Mouse (Mus musculus) MEL (cell line): ENCODE measurements around the gene Polr1a. TPM values are rescaled to one million over a fixed set of nuclear protein-coding genes. Genes with fewer than 3 reads are reported as not detected.

Experiments
- DNase-seq: peaks from one replicate; pipeline ENCODE4 v3.0.0; 2011; ENCODE audit warnings: low read depth, low spot score
- H3K27ac ChIP-seq: 2 replicates; pipeline ENCODE4 v1.5.1; 2012; ENCODE audit warnings: low read depth, mild to moderate bottlenecking, control low read depth, low read length, moderate library complexity; ENCODE audit not compliant: control insufficient read depth
- H3K27me3 ChIP-seq, 2 experiments: fragments of 150-350 bp in 1 of 2; sonication (generic) in 1 of 2; 2 replicates each; pipeline ENCODE4 v1.6.1; 2012; ENCODE audit warnings: low read length in 2 of 2, mild to moderate bottlenecking in 2 of 2, improper control_type of control experiment in 1 of 2, moderate library complexity in 1 of 2; ENCODE audit not compliant: insufficient read depth in 2 of 2, control insufficient read depth in 1 of 2
- H3K36me3 ChIP-seq, 2 experiments: 2 replicates each; pipeline ENCODE4 v1.6.1; 2012 to 2014; ENCODE audit warnings: low read length in 2 of 2, improper control_type of control experiment in 1 of 2, inconsistent platforms in 1 of 2, mild to moderate bottlenecking in 1 of 2; ENCODE audit not compliant: insufficient read depth in 2 of 2, control insufficient read depth in 1 of 2
- H3K4me1 ChIP-seq, 2 experiments: fragments of 150-350 bp in 1 of 2; sonication (generic) in 1 of 2; 2 replicates each; pipeline ENCODE4 v1.6.1; 2012; ENCODE audit warnings: low read length in 2 of 2, improper control_type of control experiment in 1 of 2, mild to moderate bottlenecking in 1 of 2; ENCODE audit not compliant: insufficient read depth in 2 of 2, control insufficient read depth in 1 of 2
- H3K4me3 ChIP-seq, 2 experiments: fragments of 150-350 bp in 1 of 2; sonication (generic) in 1 of 2; 2 replicates each; pipeline ENCODE4 v1.5.1; 2012; ENCODE audit warnings: low read depth in 2 of 2, low read length in 2 of 2, mild to moderate bottlenecking in 2 of 2, moderate library complexity in 2 of 2, control low read depth in 1 of 2, improper control_type of control experiment in 1 of 2; ENCODE audit not compliant: control insufficient read depth in 1 of 2, insufficient read depth in 1 of 2
- H3K79me2 ChIP-seq: 2 replicates; pipeline ENCODE4 v1.6.1; 2012; ENCODE audit warnings: mild to moderate bottlenecking, low read length, moderate library complexity; ENCODE audit not compliant: control insufficient read depth, poor library complexity, insufficient read depth
- H3K9ac ChIP-seq: 2 replicates; pipeline ENCODE4 v1.6.1; 2012; ENCODE audit warnings: low read depth, mild to moderate bottlenecking, control low read depth, low read length, moderate library complexity; ENCODE audit not compliant: control insufficient read depth, poor library complexity, severe bottlenecking
- H3K9me3 ChIP-seq: fragments of 150-350 bp; sonication (generic); replicated peaks from 2 replicates; pipeline ENCODE4 v1.6.1; 2012; ENCODE audit warnings: mild to moderate bottlenecking, low read length, improper control_type of control experiment, moderate library complexity; ENCODE audit not compliant: insufficient read depth
- BHLHE40 ChIP-seq: IDR thresholded peaks from 2 replicates; pipeline ENCODE4 v1.6.1; 2012; ENCODE audit warnings: low read depth, mild to moderate bottlenecking, inconsistent platforms, low read length, improper control_type of control experiment, borderline replicate concordance
- CHD1 ChIP-seq: IDR thresholded peaks from 2 replicates; pipeline ENCODE4 v1.6.1; 2012; ENCODE audit warnings: low read depth, mild to moderate bottlenecking, inconsistent platforms, low read length, improper control_type of control experiment
- CHD2 ChIP-seq: IDR thresholded peaks from 2 replicates; pipeline ENCODE4 v1.6.1; 2011; ENCODE audit warnings: low read length, improper control_type of control experiment
- E2F4 ChIP-seq: IDR thresholded peaks from 2 replicates; pipeline ENCODE4 v1.6.1; 2011; ENCODE audit warnings: low read depth, low read length, improper control_type of control experiment, borderline replicate concordance
- ELF1 ChIP-seq: IDR thresholded peaks from 2 replicates; pipeline ENCODE4 v1.6.1; 2014; ENCODE audit warnings: low read depth, mild to moderate bottlenecking, inconsistent platforms, low read length, improper control_type of control experiment, moderate library complexity
- EP300 ChIP-seq, 2 experiments: IDR thresholded peaks; 2 replicates each; pipeline ENCODE4 v1.6.1; 2011; ENCODE audit warnings: improper control_type of control experiment in 2 of 2, low read length in 2 of 2, low read depth in 1 of 2, mild to moderate bottlenecking in 1 of 2
- ETS1 ChIP-seq: IDR thresholded peaks from 2 replicates; pipeline ENCODE4 v1.6.1; 2012; ENCODE audit warnings: low read depth, mild to moderate bottlenecking, inconsistent platforms, low read length, improper control_type of control experiment, moderate library complexity
- GABPA ChIP-seq: IDR thresholded peaks from 2 replicates; pipeline ENCODE4 v1.6.1; 2012; ENCODE audit warnings: low read depth, mild to moderate bottlenecking, inconsistent platforms, low read length, improper control_type of control experiment, moderate library complexity
- GATA1 ChIP-seq: IDR thresholded peaks from 2 replicates; pipeline ENCODE4 v1.6.1; 2011; ENCODE audit warnings: low read depth, low read length, improper control_type of control experiment
- KAT2A ChIP-seq: conservative IDR thresholded peaks from 2 replicates; pipeline ENCODE4 v1.6.1; 2012; ENCODE audit warnings: low read depth, low read length, improper control_type of control experiment, inconsistent platforms
- MAX ChIP-seq: IDR thresholded peaks from 2 replicates; pipeline ENCODE4 v1.6.1; 2011; ENCODE audit warnings: low read length, improper control_type of control experiment
- MAZ ChIP-seq: IDR thresholded peaks from 2 replicates; pipeline ENCODE4 v1.6.1; 2012; ENCODE audit warnings: low read depth, mild to moderate bottlenecking, inconsistent platforms, low read length, improper control_type of control experiment
- MEF2A ChIP-seq: IDR thresholded peaks from 2 replicates; pipeline ENCODE4 v1.6.1; 2014; ENCODE audit warnings: low read depth, mild to moderate bottlenecking, inconsistent platforms, low read length, improper control_type of control experiment; ENCODE audit not compliant: poor library complexity, insufficient replicate concordance, severe bottlenecking; ENCODE audit errors: extremely low read depth
- MYC ChIP-seq: IDR thresholded peaks from 2 replicates; pipeline ENCODE4 v1.6.1; 2011; ENCODE audit warnings: low read depth, mild to moderate bottlenecking, low read length, improper control_type of control experiment, moderate library complexity
- NELFE ChIP-seq: IDR thresholded peaks from 2 replicates; pipeline ENCODE4 v1.6.1; 2011; ENCODE audit warnings: low read depth, low read length, improper control_type of control experiment
- POLR2A ChIP-seq, 2 experiments: IDR thresholded peaks; 2 replicates each; pipeline ENCODE4 v1.6.1; 2011 to 2012; ENCODE audit warnings: low read length in 2 of 2, mild to moderate bottlenecking in 2 of 2, control low read depth in 1 of 2, improper control_type of control experiment in 1 of 2, low read depth in 1 of 2, moderate library complexity in 1 of 2; ENCODE audit not compliant: control insufficient read depth in 1 of 2, insufficient read depth in 1 of 2, poor library complexity in 1 of 2
- POLR2AphosphoS2 ChIP-seq: IDR thresholded peaks from 2 replicates; pipeline ENCODE4 v1.6.1; 2011; ENCODE audit warnings: low read length, improper control_type of control experiment
- POLR2AphosphoS5 ChIP-seq: IDR thresholded peaks from 2 replicates; pipeline ENCODE4 v1.6.1; 2012; ENCODE audit warnings: low read depth, borderline replicate concordance, mild to moderate bottlenecking, inconsistent platforms, low read length, moderate library complexity, mixed read lengths
- RCOR1 ChIP-seq: IDR thresholded peaks from 2 replicates; pipeline ENCODE4 v1.6.1; 2012; ENCODE audit warnings: low read depth, mild to moderate bottlenecking, inconsistent platforms, low read length, improper control_type of control experiment
- TCF12 ChIP-seq: IDR thresholded peaks from 2 replicates; pipeline ENCODE4 v1.6.1; 2014; ENCODE audit warnings: low read depth, mild to moderate bottlenecking, inconsistent platforms, low read length, improper control_type of control experiment, moderate library complexity
- UBTF ChIP-seq: IDR thresholded peaks from 2 replicates; pipeline ENCODE4 v1.6.1; 2012; ENCODE audit warnings: low read depth, mild to moderate bottlenecking, inconsistent platforms, low read length, improper control_type of control experiment, moderate library complexity, borderline replicate concordance; ENCODE audit not compliant: insufficient read depth
- USF2 ChIP-seq, 2 experiments: IDR thresholded peaks; 2 replicates each; pipeline ENCODE4 v1.6.1; 2011 to 2012; ENCODE audit warnings: improper control_type of control experiment in 2 of 2, low read length in 2 of 2, borderline replicate concordance in 1 of 2, inconsistent platforms in 1 of 2, low read depth in 1 of 2, mild to moderate bottlenecking in 1 of 2; ENCODE audit not compliant: insufficient read depth in 1 of 2
- ZC3H11A ChIP-seq: IDR thresholded peaks from 2 replicates; pipeline ENCODE4 v1.6.1; 2012; ENCODE audit warnings: low read depth, mild to moderate bottlenecking, inconsistent platforms, low read length, improper control_type of control experiment
- ZKSCAN1 ChIP-seq: IDR thresholded peaks from 2 replicates; pipeline ENCODE4 v1.6.1; 2012; ENCODE audit warnings: low read depth, mild to moderate bottlenecking, inconsistent platforms, low read length, improper control_type of control experiment, moderate library complexity
- ZMIZ1 ChIP-seq: IDR thresholded peaks from 2 replicates; pipeline ENCODE4 v1.6.1; 2012; ENCODE audit warnings: low read depth, mild to moderate bottlenecking, inconsistent platforms, low read length, improper control_type of control experiment, moderate library complexity
- polyA plus RNA-seq, 2 experiments: library from polyadenylated mRNA; stranded (reverse) in 1 of 2; unstranded in 1 of 2; fragments of >175 nt in 1 of 2; fragments of >200 nt in 1 of 2; gene quantifications; 2 replicates each; pipeline versions ENCODE4 v1.2.1 to v1.2.4; 2012; ENCODE audit warnings: low replicate concordance in 2 of 2, low read depth in 1 of 2; ENCODE audit not compliant: insufficient read length in 2 of 2, insufficient read depth in 1 of 2, missing spikeins in 1 of 2
- total RNA-seq: library from RNA; depleted of rRNA; stranded (reverse); fragments of 300-350 nt; gene quantifications from 2 replicates; pipeline ENCODE4 v1.2.3, GENCODE M21; 2012

Gene Polr1a
- total and polyA plus RNA-seq, 3 experiments, result 68.4 to 211 (median 105) TPM

- Histone ChIP-seq H3K4me1 (no peaks in the 10 kb centered on the region), H3K27me3 (no peaks in the 10 kb centered on the region; a peak in 1 of 4 replicates), H3K27ac (no peak overlapping the region), H3K36me3 (no peaks in the 10 kb centered on the region), H3K9ac (no peak overlapping the region), H3K4me3 (no peak overlapping the region), H3K9me3 (no peaks in the 10 kb centered on the region), H3K79me2 (no peaks in the 10 kb centered on the region)
- DNase-seq, result no peak
- no peak for TF ChIP-seq MYC
Observed at GRCm38 (mm10) chr6:71990371-71990837, 81.6 kb downstream of the Polr1a start.

DNA sequence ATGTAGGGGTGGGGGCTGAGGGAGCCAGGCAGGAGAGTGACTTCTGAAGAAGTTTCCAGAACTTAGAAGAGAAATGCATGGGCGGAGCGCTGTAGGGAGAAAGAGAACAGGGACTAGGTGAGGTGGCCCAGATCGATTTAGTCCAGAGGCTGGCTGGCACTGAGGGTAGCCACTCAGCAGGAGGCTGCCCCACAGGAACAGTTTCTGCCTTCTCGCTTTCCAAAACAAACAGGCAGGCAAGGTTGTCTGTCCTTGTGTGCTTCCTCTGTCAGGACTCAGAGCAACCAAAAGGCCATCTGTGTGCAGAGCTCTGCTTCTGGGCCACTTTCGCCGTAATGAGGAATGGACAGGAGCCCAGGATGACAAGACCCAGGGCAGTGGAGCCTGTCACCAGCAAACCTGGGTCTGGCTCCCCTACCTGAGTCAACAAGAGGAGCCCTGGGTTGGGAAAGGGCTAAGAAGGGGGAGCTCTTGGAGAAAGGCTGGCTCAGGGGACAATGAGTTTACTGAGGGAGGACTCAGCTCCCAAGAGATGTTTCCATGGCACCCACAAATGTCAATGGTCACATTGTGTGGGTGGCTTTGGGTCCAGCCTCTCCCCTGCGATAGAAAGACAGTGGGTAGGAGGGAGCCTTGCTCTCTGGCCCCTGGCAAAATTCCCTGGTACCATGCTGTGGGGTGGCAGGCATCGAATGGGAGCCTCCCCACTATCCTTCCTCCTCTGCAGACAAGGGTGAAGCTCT lies 82.5 kb downstream of the Polr1a start:
- no peak for TF ChIP-seq BHLHE40
- TF ChIP-seq CHD1, result no peak
- no peak for TF ChIP-seq ETS1
- no peak for TF ChIP-seq CHD2
- TF ChIP-seq KAT2A, result no peak
- TF ChIP-seq UBTF, result no peak
- TF ChIP-seq TCF12, result no peak
- TF ChIP-seq E2F4, result no peak
- no peak for TF ChIP-seq MAX
- no peak for TF ChIP-seq GABPA
- no peak for DNase-seq
- Histone ChIP-seq H3K79me2 (no peaks in the 10 kb centered on the region), H3K27ac (no peak overlapping the region), H3K27me3 (no peaks in the 10 kb centered on the region; a peak in 1 of 4 replicates), H3K9ac (no peak overlapping the region), H3K9me3 (no peaks in the 10 kb centered on the region), H3K4me1 (no peaks in the 10 kb centered on the region), H3K36me3 (no peaks in the 10 kb centered on the region), H3K4me3 (no peak overlapping the region)

DNA sequence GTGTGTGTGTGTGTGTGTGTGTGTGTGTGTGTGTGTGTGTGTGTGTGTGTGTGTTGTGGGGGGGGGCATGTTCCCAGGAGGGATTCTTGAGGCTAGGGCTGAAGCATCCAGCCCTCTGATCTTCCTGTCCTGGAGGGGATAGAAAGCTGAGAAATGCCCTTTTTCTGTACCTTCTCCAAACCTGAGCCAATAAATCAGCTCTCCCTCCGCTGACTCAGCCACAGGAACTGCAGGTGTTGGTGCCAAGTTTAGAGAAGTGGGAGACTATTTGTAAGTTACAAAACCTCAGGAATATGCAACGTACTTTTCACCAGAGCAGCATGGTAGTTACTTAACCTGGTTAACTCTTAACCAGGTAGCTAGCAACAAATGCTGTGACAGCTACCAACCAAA lies 83.1 kb downstream of the Polr1a start:
- no peak overlapping the region for H3K9ac ChIP-seq
- H3K36me3 ChIP-seq, result no peaks in the 10 kb centered on the region
- no peaks in the 10 kb centered on the region; a peak in 1 of 4 replicates for H3K27me3 ChIP-seq
- H3K4me1 ChIP-seq, result no peaks in the 10 kb centered on the region
- no peaks in the 10 kb centered on the region for H3K79me2 ChIP-seq
- DNase-seq, result no peak
- H3K9me3 ChIP-seq, result no peaks in the 10 kb centered on the region
- H3K4me3 ChIP-seq, result no peak overlapping the region
- no peak overlapping the region for H3K27ac ChIP-seq
- TF ChIP-seq POLR2AphosphoS5, result no peak
- TF ChIP-seq MAZ, result no peak
- no peak for TF ChIP-seq ZKSCAN1
- no peak for TF ChIP-seq RCOR1
- TF ChIP-seq CHD1, result no peak
- no peak for TF ChIP-seq EP300 (IDR thresholded peaks at IDR 0.05; ENCODE audit: low read depth in 1 of 2, low read length in 2 of 2)
- TF ChIP-seq ZMIZ1, result no peak
- TF ChIP-seq ZC3H11A, result no peak
- no peak for TF ChIP-seq TCF12
- no peak for TF ChIP-seq POLR2AphosphoS2
- TF ChIP-seq POLR2A (IDR thresholded peaks at IDR 0.05; ENCODE audit: control insufficient read depth in 1 of 2, insufficient read depth in 1 of 2, low read depth in 1 of 2, low read length in 2 of 2, poor library complexity in 1 of 2), result no peak
- no peak for TF ChIP-seq NELFE
- TF ChIP-seq UBTF, result no peak
- TF ChIP-seq GATA1, result no peak
- TF ChIP-seq ELF1, result no peak
- no peak for TF ChIP-seq MEF2A
- TF ChIP-seq USF2 (IDR thresholded peaks at IDR 0.05; ENCODE audit: borderline replicate concordance in 1 of 2, insufficient read depth in 1 of 2, low read depth in 1 of 2, low read length in 2 of 2), result no peak
